Mouse (Mus musculus): ENCODE data around the gene Fignl2. TPM values are rescaled to one million over a fixed set of nuclear protein-coding genes. Genes with fewer than 3 reads are reported as not detected.
A peak's percentile ranks its signal among the peaks of the same experiment; 100 is the strongest.

Gene Fignl2
- polyA plus RNA-seq, 1 experiment from 2014 or later, result 1.4 TPM

GRCm38 (mm10) chr15:101011352-101011751, 67.0 kb downstream of the Fignl2 start:
- peaks cover 12% of the 10 kb centered on the region for H3K4me1 ChIP-seq (replicated peaks)
- H3K9me3 ChIP-seq, result no peaks in the 10 kb centered on the region
- no peak for DNase-seq (ENCODE audit: low spot score)
- H3K4me3 ChIP-seq, result no peak overlapping the region
- peaks cover 41% of the 10 kb centered on the region for H3K36me3 ChIP-seq
- H3K27me3 ChIP-seq (ENCODE audit: insufficient read depth, poor library complexity, severe bottlenecking), result 0 out of 2 replicates have a peak, but pooled peaks cover 6% of the 10 kb centered on the region
- H3K27ac ChIP-seq, result no peak overlapping the region
- WGBS, result 82% methylated on average over 6 of the region's 6 CpGs

- H3K27ac ChIP-seq, result no peak overlapping the region
- 94% methylated on average over 14 of the region's 14 CpGs for WGBS
- peaks cover 20% of the 10 kb centered on the region for H3K36me3 ChIP-seq
- H3K4me1 ChIP-seq (replicated peaks), result peaks cover 13% of the 10 kb centered on the region
- H3K9me3 ChIP-seq, result no peaks in the 10 kb centered on the region
- no peak for DNase-seq (ENCODE audit: low spot score)
- peaks cover 15% of the 10 kb centered on the region for H3K27me3 ChIP-seq (ENCODE audit: insufficient read depth, poor library complexity, severe bottlenecking)
- no peak overlapping the region for H3K4me3 ChIP-seq
Observed at GRCm38 (mm10) chr15:101008386-101009010, 69.9 kb downstream of the Fignl2 start.

- H3K36me3 ChIP-seq, result peaks cover 20% of the 10 kb centered on the region; the same call in 1 of the 2 replicates
Observed at GRCm38 (mm10) chr15:101007236-101007635, 71.1 kb downstream of the Fignl2 start.

GRCm38 (mm10) chr15:101006251-101007040, 71.9 kb downstream of the Fignl2 start:
- DNase-seq (ENCODE audit: low spot score), result peak; percentile 54
- peak overlapping the region; percentile 69 for H3K27ac ChIP-seq
- H3K4me3 ChIP-seq, result peak overlapping the region; percentile 53
- 14% methylated on average over 14 of the region's 15 CpGs for WGBS
- H3K9me3 ChIP-seq, result no peaks in the 10 kb centered on the region
- H3K4me1 ChIP-seq (replicated peaks), result peaks cover 13% of the 10 kb centered on the region
- H3K36me3 ChIP-seq, result peaks cover 20% of the 10 kb centered on the region; the same call in 1 of the 2 replicates
- H3K27me3 ChIP-seq (ENCODE audit: insufficient read depth, poor library complexity, severe bottlenecking), result peaks cover 15% of the 10 kb centered on the region

More at GRCm38 (mm10) chr15:101007236-101007635, 71.1 kb downstream of the Fignl2 start:
- no peak overlapping the region; the same call in 1 of the 2 replicates for H3K4me3 ChIP-seq
- H3K27me3 ChIP-seq (ENCODE audit: insufficient read depth, poor library complexity, severe bottlenecking), result peaks cover 15% of the 10 kb centered on the region
- 71% methylated on average over 7 of the region's 7 CpGs for WGBS
- 0 out of 2 replicates have a peak overlapping the region, but pooled peaks have one; percentile 69 for H3K27ac ChIP-seq
- H3K4me1 ChIP-seq (replicated peaks), result peaks cover 13% of the 10 kb centered on the region
- no peak for DNase-seq (ENCODE audit: low spot score)
- H3K9me3 ChIP-seq, result no peaks in the 10 kb centered on the region

GRCm38 (mm10) chr15:101005717-101006116, 72.7 kb downstream of the Fignl2 start:
- Histone ChIP-seq H3K4me1 (replicated peaks) (peaks cover 13% of the 10 kb centered on the region), H3K27me3 (ENCODE audit: insufficient read depth, poor library complexity, severe bottlenecking) (peaks cover 15% of the 10 kb centered on the region), H3K9me3 (no peaks in the 10 kb centered on the region), H3K27ac (no peak overlapping the region), H3K4me3 (no peak overlapping the region), H3K36me3 (peaks cover 13% of the 10 kb centered on the region; the same call in 1 of the 2 replicates)
- DNase-seq (ENCODE audit: low spot score), result no peak
- WGBS, result 84% methylated on average over 8 of the region's 8 CpGs

- DNase-seq (ENCODE audit: low spot score), result no peak
- Histone ChIP-seq H3K4me3 (no peak overlapping the region), H3K36me3 (peaks cover 10% of the 10 kb centered on the region; the same call in 1 of the 2 replicates), H3K27me3 (ENCODE audit: insufficient read depth, poor library complexity, severe bottlenecking) (peaks cover 15% of the 10 kb centered on the region), H3K4me1 (replicated peaks) (peaks cover 13% of the 10 kb centered on the region), H3K27ac (no peak overlapping the region), H3K9me3 (no peaks in the 10 kb centered on the region)
- WGBS, result 77% methylated on average over 3 of the region's 3 CpGs
Observed at GRCm38 (mm10) chr15:101004538-101004937, 73.8 kb downstream of the Fignl2 start.

- DNase-seq (ENCODE audit: low spot score), result no peak
- 95% methylated on average over 3 of the region's 3 CpGs for WGBS
Observed at GRCm38 (mm10) chr15:101002466-101002865, 75.9 kb downstream of the Fignl2 start.

GRCm38 (mm10) chr15:101001685-101002084, 76.7 kb downstream of the Fignl2 start:
- Histone ChIP-seq H3K36me3 (0 out of 2 replicates have a peak, but pooled peaks cover 5% of the 10 kb centered on the region), H3K27ac (no peak overlapping the region), H3K9me3 (no peaks in the 10 kb centered on the region), H3K27me3 (ENCODE audit: insufficient read depth, poor library complexity, severe bottlenecking) (peaks cover 9% of the 10 kb centered on the region), H3K4me1 (replicated peaks) (peaks cover 5% of the 10 kb centered on the region), H3K4me3 (no peak overlapping the region)
- whole genome bisulfite sequencing, result 95% methylated on average over 1 of the region's 1 CpGs
- DNase-seq (ENCODE audit: low spot score), result no peak

More at GRCm38 (mm10) chr15:101002466-101002865, 75.9 kb downstream of the Fignl2 start:
- Histone ChIP-seq H3K36me3 (0 out of 2 replicates have a peak, but pooled peaks cover 5% of the 10 kb centered on the region), H3K4me3 (no peak overlapping the region), H3K27me3 (ENCODE audit: insufficient read depth, poor library complexity, severe bottlenecking) (peaks cover 9% of the 10 kb centered on the region), H3K4me1 (replicated peaks) (peaks cover 12% of the 10 kb centered on the region), H3K9me3 (no peaks in the 10 kb centered on the region), H3K27ac (no peak overlapping the region)

Other genes with a start within 250 kb of the Fignl2 start
- 15.2 and 15.7 TPM in 2 replicates for gene Scn8a, start 208.7 kb downstream of the Fignl2 start, polyA plus RNA-seq (2016; fragmentation: Nextera tagmentation; extraction: Ambion mirVana)
- gene Gm47841, start 31.2 kb downstream of the Fignl2 start, polyA plus RNA-seq (2016; fragmentation: Nextera tagmentation; extraction: Ambion mirVana), result not detected in 2 replicates
- not detected in 2 replicates for gene Ankrd33, start 37.2 kb upstream of the Fignl2 start, polyA plus RNA-seq (2016; fragmentation: Nextera tagmentation; extraction: Ambion mirVana)
- 8.7 and 10.8 TPM in 2 replicates for gene Acvrl1, start 50.0 kb upstream of the Fignl2 start, polyA plus RNA-seq (2016; fragmentation: Nextera tagmentation; extraction: Ambion mirVana)
- gene Acvr1b, start 95.5 kb upstream of the Fignl2 start, polyA plus RNA-seq (2016; fragmentation: Nextera tagmentation; extraction: Ambion mirVana), result 6.3 and 10.9 TPM in 2 replicates
- gene Grasp, start 145.6 kb upstream of the Fignl2 start, polyA plus RNA-seq (2016; fragmentation: Nextera tagmentation; extraction: Ambion mirVana), result 5.5 and 5.8 TPM in 2 replicates
- gene Nr4a1, start 175.7 kb upstream of the Fignl2 start, polyA plus RNA-seq (2016; fragmentation: Nextera tagmentation; extraction: Ambion mirVana), result 4.8 and 5.1 TPM in 2 replicates
- 79.0 and 82.1 TPM in 2 replicates for gene Atg101, start 205.7 kb upstream of the Fignl2 start, polyA plus RNA-seq (2016; fragmentation: Nextera tagmentation; extraction: Ambion mirVana)
- 0.27 and 0.39 TPM in 2 replicates for gene 6030408B16Rik, start 214.6 kb upstream of the Fignl2 start, polyA plus RNA-seq (2016; fragmentation: Nextera tagmentation; extraction: Ambion mirVana)